In genomic region chr1:5315839-5316238, GRCm38 (mm10) we compare ENCODE assay signal across 24 mouse cellular contexts.
A peak's percentile ranks its signal among the peaks of the same experiment; 100 is the strongest.
DNase-seq lines count a peak whose midpoint lies in the region; ATAC-seq lines count a peak whose summit lies in the region.
"Had no signal": no experiment of that assay in that cellular context is flagged by ENCODE, and none has a peak within 500 bp of the region (broad histone marks: within the 10 kb centered on the region; RNA-seq: fewer than 3 reads in every experiment).

No protein-coding gene starts in this region.

- no peak for ATAC-seq in CD4-positive, CD25-positive, alpha-beta regulatory T cell, adult 4 months
- ATAC-seq: forebrain, embryonic 16.5 days; intestine, postnatal 0 days; lung, postnatal 0 days had no signal

- intact Hi-C loops in left cerebral cortex, postnatal 10 days (cut with DNase I) = no loop called here

- DNase-seq in frontal cortex, adult 2 months (ENCODE audit: extremely low spot score in 1 of 2, low spot score in 1 of 2) = peak; percentile 28 to 52
- DNase-seq in frontal cortex, postnatal 25 days (ENCODE audit: low spot score in 2 of 2) = no peak
- peak; percentile 3 to 9 for DNase-seq in left cerebral cortex, adult 18-20 months (ENCODE audit: low spot score in 2 of 2)
- no peak for DNase-seq in left cerebral cortex, postnatal 10 days (ENCODE audit: extremely low spot score in 1 of 2, low spot score in 2 of 2)
- peak; percentile 14 to 48 for DNase-seq in left cerebral cortex, adult 9 months (ENCODE audit: low spot score in 2 of 2)
- DNase-seq in spleen, adult 18-20 months = no peak
- DNase-seq: adrenal gland, postnatal 14 days; cerebellum, adult 18-20 months; cerebellum, postnatal 10 days; gastrocnemius, adult 2 months; heart, adult 2 months; heart, postnatal 4 days; kidney, adult 9 months; kidney, postnatal 10 days; liver, embryonic 13.5 days; lung, adult 18-20 months; lung, postnatal 4 days; right cerebral cortex, postnatal 14 days; thymus, adult 18-20 months; thymus, postnatal 25 days had no signal

Comparison
In these comparisons a context has a peak if more than half of its experiments do, and no peak if none do; other contexts are left out.
1. DNase-seq: peak in frontal cortex, adult 2 months (2 of 2), left cerebral cortex, adult 18-20 months (2 of 2) and left cerebral cortex, adult 9 months (2 of 2); none in frontal cortex, postnatal 25 days (0 of 2), left cerebral cortex, postnatal 10 days (0 of 2) and spleen, adult 18-20 months (0 of 2).